Mouse (Mus musculus) frontal cortex, adult 2 months (tissue): ENCODE measurements around the gene Strn4. TPM values are rescaled to one million over a fixed set of nuclear protein-coding genes. Genes with fewer than 3 reads are reported as not detected.
A peak's percentile ranks its signal among the peaks of the same experiment; 100 is the strongest.

Experiments used
- DNase-seq, 2 experiments: peaks; one replicate each; pipeline ENCODE4 v3.0.0; 2022; ENCODE audit warnings: low spot score in 1 of 2; ENCODE audit errors: extremely low spot score in 1 of 2
- polyA plus RNA-seq: library from polyadenylated mRNA; depleted of rRNA; stranded (reverse); fragments of >200 nt; gene quantifications from 2 replicates; pipeline ENCODE4 v1.2.3, GENCODE M21; 2012

The Strn4 gene
- polyA plus RNA-seq, 1 experiment = 262 TPM

GRCm38 (mm10) chr7:16841078-16841477, 25.4 kb downstream of the Strn4 start:
- DNase-seq = no peak

- DNase-seq = no peak
Observed at GRCm38 (mm10) chr7:16841561-16842560, 26.2 kb downstream of the Strn4 start.

GRCm38 (mm10) chr7:16842645-16843063, 27.0 kb downstream of the Strn4 start, which contains the start of gene Prkd2:
Gene Prkd2 (plus strand): TSS chr7:16842902.
- peak; percentile 77 to 88 for DNase-seq

GRCm38 (mm10) chr7:16843441-16844171, 27.9 kb downstream of the Strn4 start:
- DNase-seq = no peak

- no peak for DNase-seq
Observed at GRCm38 (mm10) chr7:16844696-16845071, 29.0 kb downstream of the Strn4 start.

- no peak for DNase-seq
Observed at GRCm38 (mm10) chr7:16845072-16845819, 29.6 kb downstream of the Strn4 start.

GRCm38 (mm10) chr7:16845820-16846167, 30.1 kb downstream of the Strn4 start:
- DNase-seq = no peak

GRCm38 (mm10) chr7:16846775-16847174, 31.1 kb downstream of the Strn4 start:
- no peak for DNase-seq

- DNase-seq = no peak
Observed at GRCm38 (mm10) chr7:16847507-16847906, 31.8 kb downstream of the Strn4 start.

GRCm38 (mm10) chr7:16848579-16848978, 32.9 kb downstream of the Strn4 start:
- peak in 1 of 2 experiments; percentile 86 for DNase-seq

GRCm38 (mm10) chr7:16851636-16852035, 35.9 kb downstream of the Strn4 start:
- no peak for DNase-seq

GRCm38 (mm10) chr7:16853302-16853831, 37.7 kb downstream of the Strn4 start:
- no peak for DNase-seq

GRCm38 (mm10) chr7:16858336-16858735, 42.6 kb downstream of the Strn4 start:
- DNase-seq = no peak

- peak in 1 of 2 experiments; percentile 85 for DNase-seq
Observed at GRCm38 (mm10) chr7:16859902-16860651, 44.4 kb downstream of the Strn4 start.

- DNase-seq = no peak
Observed at GRCm38 (mm10) chr7:16867488-16867887, 51.8 kb downstream of the Strn4 start.

- peak; percentile 95 to 97 for DNase-seq
Observed at GRCm38 (mm10) chr7:16869497-16869896, 53.8 kb downstream of the Strn4 start.

- DNase-seq = no peak
Observed at GRCm38 (mm10) chr7:16871600-16871999, 55.9 kb downstream of the Strn4 start.

GRCm38 (mm10) chr7:16872478-16872877, 56.8 kb downstream of the Strn4 start:
- no peak for DNase-seq

- DNase-seq = no peak
Observed at GRCm38 (mm10) chr7:16873392-16873791, 57.7 kb downstream of the Strn4 start.

GRCm38 (mm10) chr7:16874190-16874589, 58.5 kb downstream of the Strn4 start:
- peak; percentile 49 to 84 for DNase-seq
